8 mouse cellular contexts compared by ENCODE assay signal in the genomic region with DNA sequence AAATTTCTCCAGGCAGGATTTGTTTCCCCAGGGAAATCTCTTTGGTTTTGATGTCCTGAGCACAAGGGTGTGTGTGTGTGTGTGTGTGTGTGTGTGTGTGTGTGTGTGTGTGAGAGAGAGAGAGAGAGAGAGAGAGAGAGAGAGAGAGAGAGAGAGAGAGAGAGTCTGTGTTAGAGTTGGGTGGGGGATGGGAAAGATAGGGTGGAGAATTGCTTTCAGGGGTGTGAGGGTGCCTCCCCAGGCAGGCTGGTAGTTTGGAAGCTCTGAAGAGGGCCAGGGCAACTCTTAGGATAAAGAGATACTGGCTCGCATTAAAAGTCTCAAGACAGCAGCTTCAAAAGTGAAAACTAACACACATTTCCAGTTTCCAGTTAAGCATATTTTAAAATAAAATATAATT.
DNase-seq lines count a peak whose midpoint lies in the region; ATAC-seq lines count a peak whose summit lies in the region.

No protein-coding gene starts in this region.

- intact Hi-C loops in heart, postnatal 14 days (cut with DNase I) = loop anchor here (10.0 kb wide), 6 partner anchors 91 to 351 kb away; no protein-coding TSS in a partner anchor

- WGBS in heart, embryonic 15.5 days = 44% methylated on average over 1 of the region's 1 CpGs
- WGBS in embryonic facial prominence, embryonic 12.5 days = 36% methylated on average over 1 of the region's 1 CpGs
- WGBS in hindbrain, embryonic 15.5 days = 35% methylated on average over 1 of the region's 1 CpGs
- WGBS in midbrain, embryonic 14.5 days = 16% methylated on average over 1 of the region's 1 CpGs

- H3K36me3 ChIP-seq in heart, embryonic 15.5 days = no peaks in the 10 kb centered on the region
- no peaks in the 10 kb centered on the region for H3K36me3 ChIP-seq in embryonic facial prominence, embryonic 12.5 days
- H3K36me3 ChIP-seq in hindbrain, embryonic 15.5 days = no peaks in the 10 kb centered on the region
- no peaks in the 10 kb centered on the region for H3K36me3 ChIP-seq in midbrain, embryonic 14.5 days (ENCODE audit: control insufficient read depth, insufficient read depth, low read length)

- peaks cover 5% of the 10 kb centered on the region; the same call in 1 of the 2 replicates for H3K4me1 ChIP-seq in heart, embryonic 15.5 days (replicated peaks)
- 0 out of 2 replicates have a peak, but pooled peaks cover 8% of the 10 kb centered on the region for H3K4me1 ChIP-seq in embryonic facial prominence, embryonic 12.5 days
- peaks cover 16% of the 10 kb centered on the region for H3K4me1 ChIP-seq in hindbrain, embryonic 15.5 days (replicated peaks)
- peaks cover 3% of the 10 kb centered on the region; the same call in 1 of the 2 replicates for H3K4me1 ChIP-seq in midbrain, embryonic 14.5 days (ENCODE audit: control insufficient read depth, insufficient read depth, low read length)

- peak overlapping the region; percentile 84 for H3K4me3 ChIP-seq in heart, embryonic 15.5 days
- peak overlapping the region; percentile 56 for H3K4me3 ChIP-seq in embryonic facial prominence, embryonic 12.5 days
- H3K4me3 ChIP-seq in hindbrain, embryonic 15.5 days = peak overlapping the region; percentile 44
- peak overlapping the region; percentile 41 for H3K4me3 ChIP-seq in midbrain, embryonic 14.5 days (replicated peaks; ENCODE audit: low read depth, low read length)

- peak overlapping the region; percentile 81 for H3K4me2 ChIP-seq in heart, embryonic 15.5 days
- peak overlapping the region; percentile 74 for H3K4me2 ChIP-seq in embryonic facial prominence, embryonic 12.5 days (replicated peaks)
- peak overlapping the region; percentile 81 for H3K4me2 ChIP-seq in hindbrain, embryonic 15.5 days
- H3K4me2 ChIP-seq in midbrain, embryonic 14.5 days (ENCODE audit: low read length) = peak overlapping the region; percentile 90

- no peak for ATAC-seq in heart, embryonic 15.5 days (replicated peaks; ENCODE audit: insufficient number of reproducible peaks, insufficient read depth, low FRiP score, low read depth)
- ATAC-seq in embryonic facial prominence, embryonic 12.5 days (ENCODE audit: insufficient number of reproducible peaks, insufficient read depth, low FRiP score, low TSS enrichment) = no peak
- ATAC-seq in hindbrain, embryonic 15.5 days (ENCODE audit: low FRiP score, low read depth) = no peak
- ATAC-seq in midbrain, embryonic 14.5 days (ENCODE audit: low FRiP score, low TSS enrichment) = no peak

- no peak for DNase-seq in heart, postnatal 14 days
- no peak for DNase-seq in midbrain, embryonic 14.5 days
- no peak for DNase-seq in thymus, postnatal 25 days
- DNase-seq in adrenal gland, adult 8-10 months = no peak
- no peak for DNase-seq in left cerebral cortex, adult 18-20 months (ENCODE audit: low spot score in 2 of 2)

- no peaks in the 10 kb centered on the region for H3K27me3 ChIP-seq in heart, embryonic 15.5 days
- no peaks in the 10 kb centered on the region for H3K27me3 ChIP-seq in embryonic facial prominence, embryonic 12.5 days
- peaks cover 20% of the 10 kb centered on the region for H3K27me3 ChIP-seq in hindbrain, embryonic 15.5 days
- H3K27me3 ChIP-seq in midbrain, embryonic 14.5 days (ENCODE audit: control insufficient read depth, insufficient read depth, low read length) = peaks cover 7% of the 10 kb centered on the region

- H3K9ac ChIP-seq in heart, embryonic 15.5 days = peak overlapping the region; percentile 81
- H3K9ac ChIP-seq in embryonic facial prominence, embryonic 12.5 days = peak overlapping the region; percentile 78
- H3K9ac ChIP-seq in hindbrain, embryonic 15.5 days = no peak overlapping the region
- no peak overlapping the region for H3K9ac ChIP-seq in midbrain, embryonic 14.5 days (replicated peaks; ENCODE audit: low read length)

- no peaks in the 10 kb centered on the region for H3K9me3 ChIP-seq in heart, embryonic 15.5 days (replicated peaks)
- no peaks in the 10 kb centered on the region for H3K9me3 ChIP-seq in embryonic facial prominence, embryonic 12.5 days
- no peaks in the 10 kb centered on the region for H3K9me3 ChIP-seq in hindbrain, embryonic 15.5 days
- H3K9me3 ChIP-seq in midbrain, embryonic 14.5 days (ENCODE audit: control insufficient read depth, low read length) = no peaks in the 10 kb centered on the region

- H3K27ac ChIP-seq in heart, embryonic 15.5 days = peak overlapping the region; percentile 95
- H3K27ac ChIP-seq in embryonic facial prominence, embryonic 12.5 days = peak overlapping the region; percentile 84; the same call in 1 of the 2 replicates
- H3K27ac ChIP-seq in hindbrain, embryonic 15.5 days (replicated peaks) = peak overlapping the region; percentile 71
- H3K27ac ChIP-seq in midbrain, embryonic 14.5 days (replicated peaks; ENCODE audit: low read depth, low read length) = no peak overlapping the region

Comparison
In these comparisons a context has a peak if more than half of its experiments do, and no peak if none do; other contexts are left out.
1. H3K9ac ChIP-seq: peak in heart, embryonic 15.5 days (single experiment) and embryonic facial prominence, embryonic 12.5 days (single experiment); none in hindbrain, embryonic 15.5 days (single experiment) and midbrain, embryonic 14.5 days (single experiment).
2. Peak in every context shown above with its lines, with median percentiles within 50 percentile points of each other: H3K4me2 ChIP-seq and H3K4me3 ChIP-seq.